Mouse (Mus musculus): ENCODE measurements around the gene 2510009E07Rik. TPM values are rescaled to one million over a fixed set of nuclear protein-coding genes. Genes with fewer than 3 reads are reported as not detected.

2510009E07Rik gene
- polyA plus RNA-seq, 1 experiment, result not detected

- Histone ChIP-seq H3K4me1 (ENCODE audit: control insufficient read depth, insufficient read depth, low read length) (no peaks in the 10 kb centered on the region), H3K4me3 (ENCODE audit: insufficient read depth, low read depth, low read length) (no peak overlapping the region), H3K27ac (ENCODE audit: insufficient read depth, low read depth, low read length) (no peak overlapping the region)
- WGBS, result 92% methylated on average over 7 of the region's 7 CpGs
- TF ChIP-seq POLR2A (IDR thresholded peaks at IDR 0.05; ENCODE audit: insufficient read depth, low read depth, low read length) (no peak), CTCF (IDR thresholded peaks at IDR 0.05; ENCODE audit: insufficient read depth, low read depth, low read length) (no peak)
Measured at GRCm38 (mm10) chr16:21719770-21720169, 25.3 kb upstream of the 2510009E07Rik start.

GRCm38 (mm10) chr16:21714516-21714915, 20.1 kb upstream of the 2510009E07Rik start:
- WGBS, result 88% methylated on average over 10 of the region's 10 CpGs
- Histone ChIP-seq H3K4me3 (ENCODE audit: insufficient read depth, low read depth, low read length) (no peak overlapping the region), H3K27ac (ENCODE audit: insufficient read depth, low read depth, low read length) (no peak overlapping the region), H3K4me1 (ENCODE audit: control insufficient read depth, insufficient read depth, low read length) (no peaks in the 10 kb centered on the region)
- TF ChIP-seq POLR2A (IDR thresholded peaks at IDR 0.05; ENCODE audit: insufficient read depth, low read depth, low read length) (no peak), CTCF (IDR thresholded peaks at IDR 0.05; ENCODE audit: insufficient read depth, low read depth, low read length) (no peak)

GRCm38 (mm10) chr16:21710321-21710720, 15.9 kb upstream of the 2510009E07Rik start:
- 45% methylated on average over 2 of the region's 2 CpGs for WGBS
- Histone ChIP-seq H3K4me1 (ENCODE audit: control insufficient read depth, insufficient read depth, low read length) (no peaks in the 10 kb centered on the region), H3K4me3 (ENCODE audit: insufficient read depth, low read depth, low read length) (no peak overlapping the region), H3K27ac (ENCODE audit: insufficient read depth, low read depth, low read length) (no peak overlapping the region)
- TF ChIP-seq POLR2A (IDR thresholded peaks at IDR 0.05; ENCODE audit: insufficient read depth, low read depth, low read length) (no peak), CTCF (IDR thresholded peaks at IDR 0.05; ENCODE audit: insufficient read depth, low read depth, low read length) (no peak)

GRCm38 (mm10) chr16:21704691-21705090, 10.2 kb upstream of the 2510009E07Rik start:
- TF ChIP-seq POLR2A (IDR thresholded peaks at IDR 0.05; ENCODE audit: insufficient read depth, low read depth, low read length), result no peak
- no peak for TF ChIP-seq CTCF (IDR thresholded peaks at IDR 0.05; ENCODE audit: insufficient read depth, low read depth, low read length)
- WGBS, result 82% methylated on average over 5 of the region's 5 CpGs
- Histone ChIP-seq H3K4me1 (ENCODE audit: control insufficient read depth, insufficient read depth, low read length) (no peaks in the 10 kb centered on the region), H3K4me3 (ENCODE audit: insufficient read depth, low read depth, low read length) (no peak overlapping the region), H3K27ac (ENCODE audit: insufficient read depth, low read depth, low read length) (no peak overlapping the region)

GRCm38 (mm10) chr16:21702314-21702690, 7.8 kb upstream of the 2510009E07Rik start:
- Histone ChIP-seq H3K4me3 (ENCODE audit: insufficient read depth, low read depth, low read length) (no peak overlapping the region), H3K27ac (ENCODE audit: insufficient read depth, low read depth, low read length) (no peak overlapping the region), H3K4me1 (ENCODE audit: control insufficient read depth, insufficient read depth, low read length) (no peaks in the 10 kb centered on the region)
- WGBS, result 21% methylated on average over 3 of the region's 3 CpGs
- TF ChIP-seq CTCF (IDR thresholded peaks at IDR 0.05; ENCODE audit: insufficient read depth, low read depth, low read length), result no peak
- TF ChIP-seq POLR2A (IDR thresholded peaks at IDR 0.05; ENCODE audit: insufficient read depth, low read depth, low read length), result no peak

- Histone ChIP-seq H3K4me3 (ENCODE audit: insufficient read depth, low read depth, low read length) (no peak overlapping the region), H3K4me1 (ENCODE audit: control insufficient read depth, insufficient read depth, low read length) (no peaks in the 10 kb centered on the region), H3K27ac (ENCODE audit: insufficient read depth, low read depth, low read length) (no peak overlapping the region)
- no peak for TF ChIP-seq CTCF (IDR thresholded peaks at IDR 0.05; ENCODE audit: insufficient read depth, low read depth, low read length)
- TF ChIP-seq POLR2A (IDR thresholded peaks at IDR 0.05; ENCODE audit: insufficient read depth, low read depth, low read length), result no peak
- WGBS, result 41% methylated on average over 10 of the region's 10 CpGs
Measured at GRCm38 (mm10) chr16:21701611-21702313, 7.3 kb upstream of the 2510009E07Rik start.

GRCm38 (mm10) chr16:21698136-21698535, 3.7 kb upstream of the 2510009E07Rik start:
- no peak overlapping the region for H3K4me3 ChIP-seq (ENCODE audit: insufficient read depth, low read depth, low read length)
- 83% methylated on average over 3 of the region's 3 CpGs for WGBS
- no peak overlapping the region for H3K27ac ChIP-seq (ENCODE audit: insufficient read depth, low read depth, low read length)
- H3K4me1 ChIP-seq (ENCODE audit: control insufficient read depth, insufficient read depth, low read length), result peaks cover 5% of the 10 kb centered on the region; the same call in 1 of the 2 replicates
- no peak for TF ChIP-seq CTCF (IDR thresholded peaks at IDR 0.05; ENCODE audit: insufficient read depth, low read depth, low read length)
- no peak for TF ChIP-seq POLR2A (IDR thresholded peaks at IDR 0.05; ENCODE audit: insufficient read depth, low read depth, low read length)

- Histone ChIP-seq H3K4me3 (ENCODE audit: insufficient read depth, low read depth, low read length) (no peak overlapping the region), H3K27ac (ENCODE audit: insufficient read depth, low read depth, low read length) (no peak overlapping the region), H3K4me1 (ENCODE audit: control insufficient read depth, insufficient read depth, low read length) (peaks cover 13% of the 10 kb centered on the region)
- no peak for TF ChIP-seq POLR2A (IDR thresholded peaks at IDR 0.05; ENCODE audit: insufficient read depth, low read depth, low read length)
- TF ChIP-seq CTCF (IDR thresholded peaks at IDR 0.05; ENCODE audit: insufficient read depth, low read depth, low read length), result no peak
- 71% methylated on average over 9 of the region's 9 CpGs for WGBS
Measured at GRCm38 (mm10) chr16:21696946-21697345, 2.5 kb upstream of the 2510009E07Rik start.

- H3K27ac ChIP-seq (ENCODE audit: insufficient read depth, low read depth, low read length), result no peak overlapping the region
- peak overlapping the region; percentile 86 for H3K4me3 ChIP-seq (ENCODE audit: insufficient read depth, low read depth, low read length)
- TF ChIP-seq POLR2A (IDR thresholded peaks at IDR 0.05; ENCODE audit: insufficient read depth, low read depth, low read length) (no peak), CTCF (IDR thresholded peaks at IDR 0.05; ENCODE audit: insufficient read depth, low read depth, low read length) (no peak)
- peaks cover 16% of the 10 kb centered on the region for H3K4me1 ChIP-seq (ENCODE audit: control insufficient read depth, insufficient read depth, low read length)
- 8% methylated on average over 12 of the region's 12 CpGs for WGBS
Measured at GRCm38 (mm10) chr16:21695242-21695578, 745 bp upstream of the 2510009E07Rik start.
